Mouse (Mus musculus) gastrocnemius, postnatal 36 days (tissue): ENCODE results near the gene Zfp568. TPM values are rescaled to one million over a fixed set of nuclear protein-coding genes. Genes with fewer than 3 reads are reported as not detected.

Experiments
- DNase-seq, 2 experiments: peaks; one replicate each; pipeline ENCODE4 v3.0.0; 2022
- intact Hi-C: fragments of 180-260 bp; cut with DNase I; formaldehyde crosslinking; loops from one replicate; pipeline ENCODE4 v1.15.1; 2025
- total RNA-seq, 2 experiments: library from RNA; stranded (reverse); gene quantifications; 2 replicates each; pipeline ENCODE4 v1.2.3; 2021

Gene Zfp568
- total RNA-seq, 2 experiments from 2014 or later: 15.4 to 18.7 TPM

DNA sequence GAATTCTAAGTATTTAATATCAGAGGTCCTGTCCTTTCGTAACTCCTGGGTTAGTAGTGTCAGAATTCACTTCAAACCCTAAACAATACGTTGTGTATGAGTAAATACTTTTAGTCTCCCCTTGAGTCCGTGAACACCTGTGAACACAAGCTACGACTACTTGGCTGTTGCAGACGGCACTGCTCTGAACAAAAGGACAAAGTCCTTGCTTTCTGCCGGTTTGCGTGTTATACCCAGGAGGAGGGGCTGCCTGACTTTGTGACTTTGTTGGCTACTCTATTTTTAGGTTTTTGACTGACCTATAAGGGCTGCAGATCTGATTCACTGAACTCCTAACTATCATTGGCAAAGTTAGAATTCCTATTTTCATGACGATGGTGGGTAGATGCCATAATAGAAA lies 2.3 kb downstream of the Zfp568 start:
- no peak for DNase-seq
- intact Hi-C loops: no loop called here

DNA sequence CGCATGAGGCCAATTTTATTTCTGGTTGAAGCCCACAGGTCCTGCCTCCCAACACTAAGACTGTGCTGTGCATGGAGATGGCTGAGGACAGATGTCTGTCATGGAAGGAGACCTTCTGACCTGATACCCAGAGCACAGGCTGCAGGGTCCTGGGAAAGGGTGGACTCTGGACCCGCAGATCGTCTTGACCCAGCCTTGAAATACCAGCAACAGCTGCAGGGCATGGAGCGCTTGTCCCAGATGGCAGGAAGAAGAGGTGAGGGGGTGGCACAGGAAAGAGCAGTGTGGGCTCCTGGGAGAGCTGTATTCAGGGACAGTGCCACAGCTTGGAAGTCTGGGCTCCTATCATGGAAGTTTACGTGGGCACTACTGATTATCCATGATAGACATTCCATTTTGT lies 3.8 kb downstream of the Zfp568 start:
- intact Hi-C loops: no loop called here
- DNase-seq: no peak

DNA sequence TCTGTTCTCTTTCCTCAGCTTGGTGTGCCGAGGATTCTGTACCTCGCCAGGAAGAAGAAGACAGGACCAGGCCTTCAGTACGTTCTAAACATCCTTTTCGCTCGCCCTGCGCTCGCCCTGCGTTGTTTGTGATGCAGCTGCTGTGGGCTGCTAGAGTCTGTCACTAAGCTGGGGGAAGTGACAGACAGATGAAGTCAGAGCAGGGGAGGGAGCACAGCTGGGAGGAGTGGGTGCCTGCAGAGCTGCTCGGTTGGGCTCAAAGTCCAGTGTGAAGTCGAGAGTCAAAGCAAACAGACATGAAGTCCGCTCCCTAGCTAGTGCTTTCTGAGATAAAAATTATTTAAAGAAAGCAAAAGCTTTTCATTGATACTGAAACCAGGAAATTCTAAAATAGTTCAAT lies 5.3 kb downstream of the Zfp568 start:
- intact Hi-C loops: no loop called here
- no peak for DNase-seq

DNA sequence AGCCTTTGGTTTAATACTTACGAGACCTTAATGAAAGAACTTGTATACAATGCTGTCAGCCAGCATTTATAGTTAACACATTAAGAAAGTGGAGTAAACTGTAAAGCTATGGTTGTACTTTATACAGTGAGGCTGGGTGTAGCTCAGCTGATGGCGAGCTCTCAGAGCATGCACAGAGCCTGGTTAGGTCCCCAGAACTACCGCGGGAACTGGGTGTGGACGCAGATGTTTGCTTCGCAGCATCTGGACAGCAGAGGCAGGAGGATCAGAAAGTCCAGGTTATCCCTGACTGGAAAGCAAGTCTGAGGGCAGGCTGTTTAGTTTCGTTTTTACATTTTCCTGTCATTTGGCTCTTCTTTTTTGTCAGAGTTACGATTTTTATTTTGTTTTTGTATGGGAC lies 8.9 kb downstream of the Zfp568 start:
- DNase-seq: no peak
- intact Hi-C loops: no loop called here

DNA sequence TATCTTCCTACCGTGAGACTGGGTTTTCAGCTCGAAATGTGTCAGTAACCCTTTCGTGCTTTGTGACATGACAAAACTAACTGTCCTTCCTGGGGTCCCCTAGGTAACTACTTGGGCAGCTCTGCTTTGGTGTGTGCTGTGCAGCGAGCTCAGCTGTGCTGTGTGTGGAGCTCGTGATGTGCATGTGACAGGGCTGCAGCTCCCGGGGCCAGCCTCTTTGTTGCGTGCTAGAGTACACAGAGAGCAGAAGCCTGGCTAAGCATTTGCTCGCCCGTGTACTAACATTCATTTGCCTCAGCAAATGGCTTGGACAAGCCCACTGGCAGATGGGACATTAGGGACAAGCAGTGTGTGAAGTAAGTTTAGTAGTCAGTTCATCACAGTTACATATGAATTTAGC lies 9.6 kb downstream of the Zfp568 start:
- no peak for DNase-seq

DNA sequence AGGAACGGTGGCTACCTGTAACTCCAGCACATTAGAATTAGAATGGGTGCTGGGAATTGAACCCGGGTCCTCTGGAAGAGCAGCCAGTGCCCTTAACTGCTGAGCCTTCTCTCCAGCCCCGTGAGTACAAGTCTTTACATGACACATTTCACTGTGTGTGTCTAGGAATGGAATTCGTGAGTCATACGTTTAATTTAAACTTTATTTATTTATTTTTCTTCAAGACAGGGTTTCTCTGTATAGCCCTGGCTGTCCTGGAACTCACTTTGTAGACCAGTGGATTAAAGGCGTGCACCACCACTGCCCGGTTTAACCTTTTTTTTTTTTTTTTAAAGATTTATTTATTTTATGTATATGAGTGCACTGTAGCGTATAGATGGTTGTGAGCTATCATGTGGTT lies 11.4 kb downstream of the Zfp568 start:
- no peak for DNase-seq
- intact Hi-C loops: no loop called here

More for the DNA sequence above, 9.6 kb downstream of the Zfp568 start:
- intact Hi-C loops: no loop called here

DNA sequence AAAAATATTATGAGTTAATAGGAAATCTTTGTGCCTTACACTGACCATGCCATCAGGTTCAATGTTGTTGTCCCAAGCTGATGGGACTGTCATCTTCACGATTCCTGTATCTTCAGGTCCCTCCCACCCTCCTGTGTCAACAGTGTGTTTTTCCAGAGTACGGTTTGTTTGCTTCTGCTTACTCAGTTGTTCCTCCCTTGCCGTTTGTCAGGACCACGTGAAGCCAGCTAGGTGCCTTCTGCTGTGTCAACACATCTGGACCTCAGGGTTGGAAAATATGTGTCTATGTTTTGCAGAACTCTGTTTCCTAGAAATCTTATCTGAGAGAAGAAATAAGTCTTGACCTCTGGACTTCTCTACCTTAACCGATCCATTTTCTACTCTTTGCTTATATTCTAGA lies 16.8 kb downstream of the Zfp568 start:
- intact Hi-C loops: no loop called here
- DNase-seq: no peak

DNA sequence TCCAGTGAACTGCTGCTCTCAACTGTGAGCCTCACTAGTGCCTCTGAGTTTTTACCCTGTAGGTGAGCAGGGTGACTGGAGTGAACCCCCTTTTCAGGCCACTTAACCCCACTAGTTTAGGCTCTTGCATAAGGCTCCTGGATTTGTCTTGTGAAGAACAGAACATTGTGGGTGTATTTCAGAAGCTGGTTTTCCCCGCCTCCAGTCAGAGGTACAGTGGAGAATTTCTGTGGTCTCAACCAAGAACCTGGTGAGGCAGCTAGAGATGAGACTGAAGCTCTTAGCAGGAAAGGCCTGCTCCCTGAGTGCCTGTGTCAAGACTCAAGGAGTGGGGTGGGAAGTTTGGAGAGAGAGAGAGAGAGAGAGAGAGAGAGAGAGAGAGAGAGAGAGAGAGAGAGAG lies 23.8 kb downstream of the Zfp568 start:
- DNase-seq: no peak
- intact Hi-C loops: no loop called here

DNA sequence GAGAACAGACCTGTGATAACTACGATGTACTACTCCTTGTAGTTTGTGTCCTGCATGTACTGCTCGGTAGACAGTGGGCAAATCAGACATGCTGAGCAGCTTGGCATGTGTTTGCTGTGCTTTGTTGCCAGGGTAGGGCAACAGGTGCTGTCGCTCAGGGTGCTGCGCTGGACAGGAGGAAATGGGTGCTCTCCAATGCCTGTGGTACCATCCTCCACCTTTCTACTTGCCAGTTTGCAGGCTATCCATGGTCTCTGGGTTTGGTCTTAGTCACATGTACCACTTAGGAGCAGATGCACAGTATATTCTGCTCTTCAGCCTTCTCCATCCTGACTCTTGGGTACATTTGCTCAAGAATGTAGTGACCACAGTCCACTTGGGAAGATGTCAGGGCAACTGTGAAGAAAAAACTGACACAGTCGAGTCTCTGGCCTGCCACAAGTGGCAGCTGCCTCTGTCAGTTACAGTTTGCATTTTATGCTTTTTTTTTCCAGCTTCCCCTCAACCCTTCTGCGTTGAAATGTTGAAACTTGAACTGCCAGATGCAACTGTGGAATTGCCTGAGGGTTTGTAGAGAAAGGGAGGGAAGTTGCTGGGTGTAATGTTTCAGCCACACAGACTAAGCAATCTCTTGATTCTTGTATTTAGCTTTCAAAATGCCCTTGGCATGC lies 24.4 kb downstream of the Zfp568 start:
- no peak for DNase-seq
- intact Hi-C loops: no loop called here

DNA sequence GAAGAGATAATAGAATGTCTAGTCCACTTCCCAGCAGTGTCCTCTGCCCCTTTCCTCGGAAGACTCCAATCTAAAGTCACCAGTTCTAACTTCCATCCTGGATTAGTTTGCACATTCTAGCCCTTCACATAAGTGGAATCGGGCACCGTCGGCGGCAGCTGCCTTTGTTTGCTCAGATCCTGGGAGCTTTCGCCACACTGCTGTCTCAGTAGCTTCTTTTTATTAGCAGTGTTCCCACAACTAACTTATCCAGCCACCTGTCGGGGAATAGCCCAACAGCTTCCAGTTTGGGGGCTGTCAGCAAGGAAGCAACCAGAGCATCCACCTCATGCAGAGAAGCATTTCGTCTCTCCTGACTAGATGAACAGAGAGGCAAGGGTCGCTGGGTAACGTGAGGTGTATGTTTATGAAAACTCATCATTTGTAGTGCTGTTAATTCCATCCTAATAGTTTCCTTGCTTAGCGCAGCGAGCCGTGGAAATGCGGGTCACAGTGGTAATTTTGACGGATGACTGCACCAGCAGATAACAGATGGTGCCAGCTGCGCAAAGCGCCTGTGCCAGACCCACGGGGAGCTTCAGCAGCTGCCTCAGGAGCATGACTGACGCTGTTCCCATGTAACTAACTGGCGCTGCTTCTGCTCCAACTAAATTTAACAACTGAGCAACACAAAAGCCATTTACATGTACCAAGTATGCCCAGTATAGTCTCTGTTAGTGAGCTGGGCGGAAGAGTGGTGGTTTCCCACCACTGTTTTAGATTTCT lies 25.7 kb downstream of the Zfp568 start:
- intact Hi-C loops: loop anchor here (10.0 kb wide), 1 partner anchor 205 kb away; no protein-coding TSS in a partner anchor
- peak; percentile 39 to 51 for DNase-seq

DNA sequence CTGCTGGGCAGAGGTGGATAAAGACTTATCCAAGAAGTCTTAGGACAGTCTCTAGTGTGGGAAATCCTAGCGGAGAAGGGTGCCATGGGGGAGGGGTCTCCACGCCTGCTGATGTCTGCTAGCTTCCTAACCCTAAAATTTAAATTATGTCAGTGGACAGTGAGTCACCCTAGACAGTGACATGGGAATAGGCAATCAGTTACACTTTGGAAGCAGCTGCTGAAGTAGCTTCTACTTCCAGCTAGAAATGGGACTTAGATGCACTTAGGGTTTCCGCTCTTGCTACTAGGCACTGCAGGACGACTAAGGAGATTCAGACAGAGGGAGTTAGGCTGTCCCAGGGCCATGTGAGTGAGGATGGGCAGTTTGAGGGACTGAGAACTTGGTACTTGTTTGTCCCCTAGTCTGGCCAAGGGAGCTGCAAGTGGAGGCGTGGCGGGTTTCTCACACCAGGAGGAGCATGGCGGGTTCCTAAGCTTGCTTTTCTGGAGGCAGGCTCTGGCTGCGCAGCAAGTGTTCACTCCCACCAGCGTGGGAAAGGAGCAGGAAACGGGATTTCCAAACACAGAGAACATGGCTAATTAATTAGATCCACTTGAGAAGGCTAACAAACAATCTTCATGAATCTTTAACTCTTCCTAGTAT lies 26.9 kb downstream of the Zfp568 start:
- intact Hi-C loops: loop anchor here (10.0 kb wide), 1 partner anchor 204 kb away; no protein-coding TSS in a partner anchor
- no peak for DNase-seq

DNA sequence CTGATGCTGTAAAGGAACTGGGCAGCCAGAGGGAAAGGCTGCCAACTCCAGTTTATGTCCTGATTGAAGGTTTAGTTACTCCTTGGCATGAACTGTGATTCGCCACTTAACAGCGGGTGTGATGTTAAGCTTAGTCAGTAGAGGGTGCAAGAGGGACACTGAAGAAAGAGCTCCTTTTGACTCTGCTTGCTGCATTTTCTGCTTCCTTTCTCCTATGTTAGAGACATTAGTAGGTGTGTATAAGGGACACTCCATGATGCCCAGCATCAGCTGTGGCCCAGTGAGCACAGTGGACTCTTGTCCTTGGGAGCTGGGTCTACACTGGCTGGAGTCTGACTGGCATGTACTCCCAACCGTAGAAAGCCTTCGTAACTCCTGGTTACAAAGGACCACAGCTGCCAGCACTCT lies 29.2 kb downstream of the Zfp568 start:
- no peak for DNase-seq
- intact Hi-C loops: loop anchor here (10.0 kb wide), 1 partner anchor 202 kb away; no protein-coding TSS in a partner anchor

DNA sequence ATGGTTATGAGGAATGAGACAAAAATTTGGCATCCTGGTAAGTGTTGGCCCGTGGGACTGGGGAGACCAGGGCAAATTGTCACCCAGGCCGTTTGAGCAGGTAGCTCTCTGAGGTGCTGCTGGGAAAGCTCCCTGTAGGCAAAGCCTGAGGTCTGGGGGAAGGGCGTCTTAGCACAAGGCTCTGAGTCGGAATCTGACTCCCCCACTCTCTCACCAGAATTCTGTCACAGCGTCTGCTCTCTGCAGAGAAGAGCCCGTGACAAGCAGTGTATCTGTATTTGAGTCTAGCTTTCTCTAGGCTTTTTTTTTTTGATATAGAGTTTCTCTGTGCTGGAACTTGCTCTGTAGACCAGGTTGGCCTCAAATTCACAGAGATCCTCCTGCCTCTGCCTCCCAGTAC lies 33.5 kb downstream of the Zfp568 start:
- intact Hi-C loops: loop anchor here (5.0 to 10.0 kb wide), 2 partner anchors 70 to 198 kb away; no protein-coding TSS in a partner anchor
- no peak for DNase-seq

DNA sequence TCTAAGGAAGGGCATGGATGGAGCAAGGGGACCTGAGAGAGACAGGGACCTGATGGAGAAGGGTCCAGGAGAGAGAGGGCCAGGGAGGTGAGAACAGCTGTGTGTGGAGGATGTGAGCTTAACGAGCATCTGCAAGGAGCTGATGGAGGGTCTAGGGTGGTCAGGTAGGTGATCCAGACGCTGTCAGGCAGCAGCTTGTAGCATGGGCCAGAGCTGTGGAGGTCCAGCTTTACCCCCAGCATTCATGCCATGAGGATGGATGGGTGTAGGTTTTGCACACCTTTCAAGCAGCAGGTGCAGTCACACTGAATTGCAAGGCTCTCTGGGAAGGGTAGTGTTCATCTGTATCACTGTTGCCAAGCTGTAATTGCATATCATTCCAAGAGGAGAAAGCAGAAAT lies 35.8 kb downstream of the Zfp568 start:
- no peak for DNase-seq
- intact Hi-C loops: loop anchor here (5.0 to 10.0 kb wide), 2 partner anchors 68 to 195 kb away; no protein-coding TSS in a partner anchor

DNA sequence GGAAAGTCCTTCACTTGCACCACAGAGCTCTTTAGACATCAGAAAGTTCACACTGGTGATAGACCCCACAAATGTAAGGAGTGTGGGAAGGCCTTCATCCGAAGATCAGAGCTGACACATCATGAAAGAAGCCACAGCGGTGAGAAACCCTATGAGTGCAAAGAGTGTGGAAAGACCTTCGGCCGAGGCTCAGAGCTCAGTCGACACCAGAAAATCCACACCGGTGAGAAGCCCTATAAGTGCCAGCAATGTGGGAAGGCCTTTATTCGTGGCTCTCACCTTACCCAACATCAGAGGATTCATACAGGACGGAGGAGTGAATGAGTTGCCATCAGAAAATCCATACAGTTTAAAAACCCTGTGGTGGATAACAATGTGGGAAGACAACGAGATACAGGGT lies 39.6 kb downstream of the Zfp568 start:
- DNase-seq: no peak
- intact Hi-C loops: loop anchor here (5.0 kb wide), 1 partner anchor 44 kb away; no protein-coding TSS in a partner anchor

DNA sequence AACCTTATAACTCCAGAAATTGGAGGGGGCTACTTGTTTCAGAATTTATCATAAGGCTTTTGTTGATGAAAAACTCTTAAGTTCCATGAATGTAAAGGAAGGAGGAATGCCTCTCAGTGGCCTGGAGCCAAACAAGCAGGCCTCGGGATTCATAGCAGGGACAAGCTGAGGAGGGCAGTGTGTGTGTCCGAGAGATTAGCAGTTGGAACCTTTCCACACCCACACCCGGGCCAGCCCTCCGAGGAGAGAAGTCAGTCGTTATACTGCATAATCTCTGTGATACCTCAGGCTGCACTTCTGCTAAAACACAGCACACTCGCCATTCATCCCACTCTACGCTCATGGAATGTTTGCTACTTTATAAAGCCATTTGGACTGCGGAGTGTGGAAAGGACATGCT lies 40.0 kb downstream of the Zfp568 start:
- intact Hi-C loops: loop anchor here (5.0 kb wide), 1 partner anchor 44 kb away; no protein-coding TSS in a partner anchor
- DNase-seq: no peak

DNA sequence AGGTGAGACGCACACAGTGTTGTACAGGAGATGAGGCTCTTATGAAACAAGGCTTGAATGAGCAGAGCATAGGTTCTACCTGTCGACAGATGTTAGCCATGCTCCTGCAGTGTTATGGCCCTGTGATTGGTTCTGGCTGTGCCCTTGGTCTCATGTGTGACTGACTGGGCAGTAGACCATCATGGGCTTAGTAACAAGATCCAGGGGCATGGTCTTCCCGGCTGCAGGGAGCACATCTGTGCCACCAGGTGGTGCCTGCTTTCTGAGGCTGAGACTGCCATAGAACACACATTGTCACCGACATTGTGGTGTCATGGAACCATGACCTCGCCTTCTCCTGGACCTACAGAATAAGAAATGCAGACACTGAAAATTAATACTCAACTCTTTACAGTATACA lies 41.6 kb downstream of the Zfp568 start:
- DNase-seq: no peak
- intact Hi-C loops: no loop called here

DNA sequence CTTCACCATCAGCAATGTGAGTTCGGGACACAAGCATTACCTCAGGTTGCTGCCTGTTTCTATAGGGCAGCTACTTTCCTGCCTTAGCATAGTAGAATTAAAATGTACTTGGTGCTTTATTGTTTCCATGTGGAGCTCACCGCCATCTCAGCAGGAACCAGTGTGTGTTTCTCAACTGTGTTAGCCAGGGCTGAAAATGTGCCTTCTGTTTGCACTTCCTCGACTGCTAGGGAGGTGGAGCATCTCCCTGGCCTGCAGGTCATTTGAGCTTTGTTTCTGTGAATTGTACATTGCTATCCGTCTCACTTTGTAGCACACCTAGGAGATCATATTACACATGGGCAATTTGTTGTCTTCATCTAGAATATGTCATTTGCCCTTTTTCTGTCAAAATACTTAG lies 43.6 kb downstream of the Zfp568 start:
- intact Hi-C loops: no loop called here
- DNase-seq: no peak

DNA sequence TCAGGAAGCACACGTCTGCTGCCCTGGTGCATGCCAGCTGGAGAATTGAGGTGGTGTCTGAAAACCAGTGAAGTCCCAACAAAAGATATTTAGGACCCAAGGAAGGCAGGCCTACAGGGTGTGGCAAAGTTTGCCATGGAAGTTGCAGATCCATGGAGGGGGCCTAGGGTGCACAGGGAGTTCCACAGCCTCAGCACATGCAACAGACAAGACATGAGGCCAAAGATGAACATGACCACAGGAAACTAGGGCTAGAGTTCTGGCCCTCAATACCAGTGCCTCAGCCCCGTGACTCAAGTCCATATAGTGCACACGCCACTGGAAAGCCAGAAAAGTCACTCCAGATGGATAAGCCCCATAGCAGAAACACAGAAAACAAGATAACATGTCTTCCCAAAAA lies 44.8 kb downstream of the Zfp568 start:
- DNase-seq: no peak
- intact Hi-C loops: no loop called here

DNA sequence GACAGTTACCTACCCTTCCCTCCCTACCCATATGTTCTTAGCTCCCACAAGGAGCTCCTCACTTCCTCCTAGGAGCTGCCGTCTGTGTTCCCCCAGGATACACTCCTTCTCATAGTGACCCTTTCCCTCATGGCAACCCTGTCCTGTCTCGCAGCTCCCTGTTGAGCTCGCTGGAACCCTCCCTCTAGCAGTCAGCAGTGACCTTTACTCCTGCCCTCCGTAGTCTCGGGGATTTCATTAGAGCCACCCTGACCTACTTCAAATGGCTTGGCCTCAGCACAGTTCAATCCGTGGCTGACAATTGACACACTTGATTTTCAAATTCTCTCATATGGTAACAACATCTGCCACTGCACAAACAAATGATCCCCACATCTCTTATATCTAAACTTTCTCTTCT lies 46.9 kb downstream of the Zfp568 start:
- intact Hi-C loops: no loop called here
- no peak for DNase-seq

DNA sequence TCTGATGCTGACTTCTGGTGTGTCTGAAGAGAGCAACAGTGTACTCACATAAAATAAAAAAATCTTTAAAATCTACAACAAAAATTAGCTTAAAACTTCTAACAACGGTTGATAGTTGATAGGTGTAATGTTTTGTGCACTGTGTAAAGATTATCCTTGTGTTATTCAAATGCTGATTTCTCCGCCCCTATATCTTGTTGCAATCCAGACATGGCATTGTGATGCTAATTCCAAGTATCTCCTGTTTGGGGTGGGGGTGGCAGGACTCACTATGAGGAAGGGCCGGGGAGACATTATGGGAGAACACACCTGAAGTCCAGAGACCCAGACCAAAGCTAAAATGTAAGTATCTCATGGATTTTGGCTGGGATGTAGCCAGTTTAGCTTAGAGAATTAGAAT lies 47.6 kb downstream of the Zfp568 start:
- intact Hi-C loops: no loop called here
- DNase-seq: no peak
